Mouse (Mus musculus) thymus, adult 2 months (tissue): ENCODE results near the gene Tcf7l2.

Experiments used
- CTCF ChIP-seq: fragments of 200-500 bp; IDR thresholded peaks from 2 replicates; pipeline ENCODE4 v1.5.1; 2012; ENCODE audit warnings: mild to moderate bottlenecking, control low read depth, low read length, moderate library complexity, borderline replicate concordance; ENCODE audit not compliant: control insufficient read depth, poor library complexity, insufficient read depth; ENCODE audit errors: extremely low read depth
- POLR2A ChIP-seq: fragments of 200-500 bp; IDR thresholded peaks from 2 replicates; pipeline ENCODE4 v1.6.1; 2012; ENCODE audit warnings: mild to moderate bottlenecking, low read length, control low read depth, moderate library complexity; ENCODE audit not compliant: control insufficient read depth, poor library complexity, insufficient read depth; ENCODE audit errors: extremely low read depth

DNA sequence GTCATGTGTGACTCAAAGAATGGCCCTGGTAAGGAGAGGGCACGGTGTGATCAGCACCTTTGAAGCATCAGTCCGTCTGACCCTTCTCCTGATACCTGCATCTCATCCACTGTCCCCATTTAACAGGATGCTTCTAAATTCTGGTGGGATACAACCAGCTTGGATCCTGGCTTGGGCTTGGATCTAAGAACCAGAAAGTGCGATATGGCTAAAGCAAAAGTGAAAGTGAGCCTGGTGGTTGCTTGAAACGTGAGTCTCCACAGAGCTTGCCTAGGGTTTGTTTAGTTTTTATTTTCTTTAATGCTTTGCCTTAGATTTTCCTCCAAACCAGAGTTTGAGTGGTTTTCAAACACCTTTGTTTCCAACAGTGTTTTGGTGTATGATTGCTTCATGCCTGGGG is 51.4 kb downstream of the Tcf7l2 start:
- no peak for TF ChIP-seq POLR2A
- no peak for TF ChIP-seq CTCF
